In genomic region chr4:119483051-119483450, GRCm38 (mm10) we compare ENCODE assay signal across 14 mouse cellular contexts. TPM values are rescaled to one million over a fixed set of nuclear protein-coding genes. Genes with fewer than 3 reads are reported as not detected.
DNase-seq lines count a peak whose midpoint lies in the region; ATAC-seq and TF ChIP-seq lines count a peak whose summit lies in the region.
"Had no signal": no experiment of that assay in that cellular context is flagged by ENCODE, and none has a peak within 500 bp of the region (broad histone marks: within the 10 kb centered on the region; RNA-seq: fewer than 3 reads in every experiment).

No protein-coding gene starts in this region.

- H3K4me2 ChIP-seq in kidney, postnatal 0 days (ENCODE audit: low read length): no peak overlapping the region
- no peak overlapping the region for H3K4me2 ChIP-seq in intestine, embryonic 16.5 days (ENCODE audit: low read depth, low read length)
- no peak overlapping the region for H3K4me2 ChIP-seq in midbrain, embryonic 14.5 days (ENCODE audit: low read length)
- H3K4me2 ChIP-seq: embryonic facial prominence, embryonic 13.5 days; midbrain, embryonic 12.5 days; neural tube, embryonic 15.5 days had no signal

- peak; percentile 49; the same call in 1 of the 2 replicates for ATAC-seq in kidney, postnatal 0 days (replicated peaks; ENCODE audit: low FRiP score, low read depth)
- peak; percentile 56; the same call in 1 of the 2 replicates for ATAC-seq in intestine, embryonic 16.5 days
- no peak for ATAC-seq in midbrain, embryonic 14.5 days (ENCODE audit: low FRiP score, low TSS enrichment)
- ATAC-seq: forebrain, postnatal 0 days had no signal

- no peak overlapping the region for H3K4me3 ChIP-seq in kidney, postnatal 0 days (replicated peaks; ENCODE audit: low read depth, low read length)
- H3K4me3 ChIP-seq in intestine, embryonic 16.5 days (ENCODE audit: low read length): no peak overlapping the region
- no peak overlapping the region for H3K4me3 ChIP-seq in midbrain, embryonic 14.5 days (replicated peaks; ENCODE audit: low read depth, low read length)
- H3K4me3 ChIP-seq: embryonic facial prominence, embryonic 13.5 days; midbrain, embryonic 12.5 days; neural tube, embryonic 15.5 days had no signal

- H3K36me3 ChIP-seq in kidney, postnatal 0 days (ENCODE audit: insufficient read depth, low read length): no peaks in the 10 kb centered on the region
- H3K36me3 ChIP-seq in intestine, embryonic 16.5 days (ENCODE audit: control insufficient read depth, insufficient read depth, low read length): no peaks in the 10 kb centered on the region
- H3K36me3 ChIP-seq in midbrain, embryonic 14.5 days (ENCODE audit: control insufficient read depth, insufficient read depth, low read length): no peaks in the 10 kb centered on the region
- H3K36me3 ChIP-seq: embryonic facial prominence, embryonic 13.5 days; midbrain, embryonic 12.5 days; neural tube, embryonic 15.5 days had no signal

- TF ChIP-seq CTCF in kidney, postnatal 0 days (IDR thresholded peaks at IDR 0.05; ENCODE audit: low read depth): no peak

- H3K4me1 ChIP-seq in kidney, postnatal 0 days (replicated peaks; ENCODE audit: insufficient read depth, low read length): no peaks in the 10 kb centered on the region
- no peaks in the 10 kb centered on the region for H3K4me1 ChIP-seq in intestine, embryonic 16.5 days (ENCODE audit: control insufficient read depth, insufficient read depth, low read length)
- H3K4me1 ChIP-seq in midbrain, embryonic 14.5 days (ENCODE audit: control insufficient read depth, insufficient read depth, low read length): no peaks in the 10 kb centered on the region
- H3K4me1 ChIP-seq: midbrain, embryonic 12.5 days; neural tube, embryonic 15.5 days had no signal

- H3K9ac ChIP-seq in kidney, postnatal 0 days (ENCODE audit: low read depth, low read length): no peak overlapping the region
- no peak overlapping the region for H3K9ac ChIP-seq in intestine, embryonic 16.5 days (ENCODE audit: low read depth, low read length)
- H3K9ac ChIP-seq in midbrain, embryonic 14.5 days (replicated peaks; ENCODE audit: low read length): no peak overlapping the region
- H3K9ac ChIP-seq: embryonic facial prominence, embryonic 13.5 days; forebrain, postnatal 0 days; midbrain, embryonic 12.5 days; neural tube, embryonic 15.5 days had no signal

- no peaks in the 10 kb centered on the region for H3K27me3 ChIP-seq in kidney, postnatal 0 days (ENCODE audit: insufficient read depth, low read length)
- H3K27me3 ChIP-seq in intestine, embryonic 16.5 days (replicated peaks; ENCODE audit: control insufficient read depth, insufficient read depth, low read length): no peaks in the 10 kb centered on the region
- H3K27me3 ChIP-seq in midbrain, embryonic 14.5 days (ENCODE audit: control insufficient read depth, insufficient read depth, low read length): no peaks in the 10 kb centered on the region
- H3K27me3 ChIP-seq: embryonic facial prominence, embryonic 13.5 days; midbrain, embryonic 12.5 days; neural tube, embryonic 15.5 days had no signal

- H3K27ac ChIP-seq in kidney, postnatal 0 days: no peak overlapping the region
- no peak overlapping the region for H3K27ac ChIP-seq in intestine, embryonic 16.5 days (ENCODE audit: low read length)
- H3K27ac ChIP-seq in midbrain, embryonic 14.5 days (replicated peaks; ENCODE audit: low read depth, low read length): no peak overlapping the region
- H3K27ac ChIP-seq: embryonic facial prominence, embryonic 13.5 days; midbrain, embryonic 12.5 days; neural tube, embryonic 15.5 days had no signal

- no peaks in the 10 kb centered on the region for H3K9me3 ChIP-seq in kidney, postnatal 0 days (replicated peaks; ENCODE audit: low read length)
- no peaks in the 10 kb centered on the region for H3K9me3 ChIP-seq in intestine, embryonic 16.5 days (ENCODE audit: control insufficient read depth, low read length)
- no peaks in the 10 kb centered on the region for H3K9me3 ChIP-seq in midbrain, embryonic 14.5 days (ENCODE audit: control insufficient read depth, low read length)
- H3K9me3 ChIP-seq: embryonic facial prominence, embryonic 13.5 days; midbrain, embryonic 12.5 days; neural tube, embryonic 15.5 days had no signal

- 51% methylated on average over 9 of the region's 9 CpGs for WGBS in kidney, postnatal 0 days
- 54% methylated on average over 9 of the region's 9 CpGs for WGBS in intestine, embryonic 16.5 days
- WGBS in midbrain, embryonic 14.5 days: 49% methylated on average over 9 of the region's 9 CpGs

- no peak for DNase-seq in kidney, postnatal 0 days (ENCODE audit: low spot score)
- no peak for DNase-seq in kidney, adult 18-20 months
- DNase-seq in R1 (ENCODE audit: low read depth, low spot score): peak; percentile 47
- peak; percentile 62 for DNase-seq in adrenal gland, postnatal 25 days
- DNase-seq in layer of hippocampus, adult 18-20 months (ENCODE audit: low spot score in 2 of 2): no peak
- DNase-seq in midbrain, embryonic 14.5 days: no peak
- DNase-seq in lung, postnatal 14 days: no peak
- DNase-seq: cerebellum, adult 11 months; forebrain, postnatal 0 days; lung, adult 18-20 months had no signal

RNA-seq across cellular contexts. Expression of gene Rimkla, which starts 9.4 kb away (rescaled TPM):
- polyA plus RNA-seq in kidney, postnatal 0 days (2015; fragmentation: Nextera tagmentation; extraction: Ambion mirVana): 1.7 TPM in 2 replicates
- total RNA-seq in adrenal gland, postnatal 25 days (2021): 0.21 and 0.67 TPM in 2 replicates
- 0.62 and 0.73 TPM in 2 replicates for polyA plus RNA-seq in intestine, embryonic 16.5 days (2015; fragmentation: Nextera tagmentation; extraction: Ambion mirVana)
- 10 to 100 TPM; 12.1 to 12.4 TPM for total RNA-seq in layer of hippocampus, adult 18-20 months (2021)
- polyA plus RNA-seq in midbrain, embryonic 14.5 days (2014; fragmentation: Nextera tagmentation; extraction: Ambion mirVana): 22.9 and 26.2 TPM in 2 replicates

RNA-seq across cellular contexts. Expression of gene Foxj3, which starts 53.8 kb away (rescaled TPM):
- 14.6 and 16.7 TPM in 2 replicates for polyA plus RNA-seq in kidney, postnatal 0 days (2015; fragmentation: Nextera tagmentation; extraction: Ambion mirVana)
- total RNA-seq in adrenal gland, postnatal 25 days (2021): 32.3 and 42.8 TPM in 2 replicates
- 16.4 and 18.3 TPM in 2 replicates for polyA plus RNA-seq in intestine, embryonic 16.5 days (2015; fragmentation: Nextera tagmentation; extraction: Ambion mirVana)
- total RNA-seq in layer of hippocampus, adult 18-20 months (2021): 10 to 100 TPM; 81.4 to 83.1 TPM
- polyA plus RNA-seq in midbrain, embryonic 14.5 days (2014; fragmentation: Nextera tagmentation; extraction: Ambion mirVana): 18.6 and 31.6 TPM in 2 replicates

RNA-seq across cellular contexts. Expression of gene Frg2f1, which starts 56.3 kb away (rescaled TPM):
- polyA plus RNA-seq in kidney, postnatal 0 days (2015; fragmentation: Nextera tagmentation; extraction: Ambion mirVana): 5.2 and 6.3 TPM in 2 replicates
- total RNA-seq in adrenal gland, postnatal 25 days (2021): 11.0 and 14.2 TPM in 2 replicates
- polyA plus RNA-seq in intestine, embryonic 16.5 days (2015; fragmentation: Nextera tagmentation; extraction: Ambion mirVana): 3.5 and 4.3 TPM in 2 replicates
- 10 to 100 TPM; 24.7 to 29.7 TPM for total RNA-seq in layer of hippocampus, adult 18-20 months (2021)
- 8.6 and 9.5 TPM in 2 replicates for polyA plus RNA-seq in midbrain, embryonic 14.5 days (2014; fragmentation: Nextera tagmentation; extraction: Ambion mirVana)

Comparison
In these comparisons a context has a peak if more than half of its experiments do, and no peak if none do; other contexts are left out.
1. DNase-seq: peak in R1 (single experiment) and adrenal gland, postnatal 25 days (single experiment); none in kidney, postnatal 0 days (single experiment), kidney, adult 18-20 months (single experiment), layer of hippocampus, adult 18-20 months (0 of 2), midbrain, embryonic 14.5 days (single experiment) and lung, postnatal 14 days (single experiment).